Comparison of ENCODE assay signal across 9 mouse cellular contexts in genomic region chr6:100157288-100157687, GRCm38 (mm10).
DNase-seq lines count a peak whose midpoint lies in the region; ATAC-seq and TF ChIP-seq lines count a peak whose summit lies in the region.
"Had no signal": no experiment of that assay in that cellular context is flagged by ENCODE, and none has a peak within 500 bp of the region (broad histone marks: within the 10 kb centered on the region; RNA-seq: fewer than 3 reads in every experiment).

No protein-coding gene starts in this region.

- H3K36me3 ChIP-seq in intestine, embryonic 16.5 days (ENCODE audit: control insufficient read depth, insufficient read depth, low read length) = no peaks in the 10 kb centered on the region
- H3K36me3 ChIP-seq in intestine, postnatal 0 days (ENCODE audit: control insufficient read depth, insufficient read depth) = no peaks in the 10 kb centered on the region
- H3K36me3 ChIP-seq: limb, embryonic 13.5 days had no signal

- no peak for TF ChIP-seq CTCF in intestine, postnatal 0 days (IDR thresholded peaks at IDR 0.05; ENCODE audit: low read depth)

- no peaks in the 10 kb centered on the region for H3K27me3 ChIP-seq in intestine, embryonic 16.5 days (replicated peaks; ENCODE audit: control insufficient read depth, insufficient read depth, low read length)
- H3K27me3 ChIP-seq in intestine, postnatal 0 days (replicated peaks; ENCODE audit: control insufficient read depth, insufficient read depth, low read length) = no peaks in the 10 kb centered on the region

- peaks cover 47% of the 10 kb centered on the region for H3K4me1 ChIP-seq in intestine, embryonic 16.5 days (ENCODE audit: control insufficient read depth, insufficient read depth, low read length)
- peaks cover 8% of the 10 kb centered on the region; the same call in 1 of the 2 replicates for H3K4me1 ChIP-seq in intestine, postnatal 0 days (replicated peaks; ENCODE audit: control insufficient read depth, insufficient read depth, low read length)

- ATAC-seq in intestine, embryonic 16.5 days = peak; percentile 15; the same call in 1 of the 2 replicates
- ATAC-seq in intestine, postnatal 0 days = no peak

- no peak overlapping the region for H3K4me2 ChIP-seq in intestine, embryonic 16.5 days (ENCODE audit: low read depth, low read length)
- H3K4me2 ChIP-seq in intestine, postnatal 0 days (replicated peaks; ENCODE audit: low read depth) = no peak overlapping the region
- H3K4me2 ChIP-seq: limb, embryonic 13.5 days had no signal

- no peak overlapping the region for H3K9ac ChIP-seq in intestine, embryonic 16.5 days (ENCODE audit: low read depth, low read length)
- no peak overlapping the region for H3K9ac ChIP-seq in intestine, postnatal 0 days (ENCODE audit: low read depth, low read length)
- H3K9ac ChIP-seq: limb, embryonic 13.5 days had no signal

- DNase-seq in 3134 (ENCODE audit: extremely low read depth, insufficient read length, low spot score) = peak; percentile 51
- peak; percentile 35 for DNase-seq in Muller cell, postnatal 12 days (ENCODE audit: inconsistent ontology term)
- DNase-seq in layer of hippocampus, adult 9-11 months = peak; percentile 33
- no peak for DNase-seq in embryo, embryonic 9.5 days (ENCODE audit: extremely low spot score)
- no peak for DNase-seq in thymus, postnatal 0 days (ENCODE audit: low spot score)
- no peak for DNase-seq in embryo, embryonic 11 days

- WGBS in intestine, embryonic 16.5 days = 33% methylated on average over 7 of the region's 7 CpGs
- WGBS in intestine, postnatal 0 days = 49% methylated on average over 7 of the region's 7 CpGs

- no peaks in the 10 kb centered on the region for H3K9me3 ChIP-seq in intestine, embryonic 16.5 days (ENCODE audit: control insufficient read depth, low read length)
- no peaks in the 10 kb centered on the region for H3K9me3 ChIP-seq in intestine, postnatal 0 days (ENCODE audit: control insufficient read depth)
- H3K9me3 ChIP-seq: limb, embryonic 13.5 days had no signal

- no peak overlapping the region for H3K4me3 ChIP-seq in intestine, embryonic 16.5 days (ENCODE audit: low read length)
- no peak overlapping the region for H3K4me3 ChIP-seq in intestine, postnatal 0 days (ENCODE audit: low read depth, low read length)
- H3K4me3 ChIP-seq: limb, embryonic 13.5 days had no signal

- H3K27ac ChIP-seq in intestine, embryonic 16.5 days (ENCODE audit: low read length) = no peak overlapping the region
- H3K27ac ChIP-seq in intestine, postnatal 0 days (ENCODE audit: low read depth, low read length) = no peak overlapping the region
- H3K27ac ChIP-seq: limb, embryonic 13.5 days had no signal

Comparison
In these comparisons a context has a peak if more than half of its experiments do, and no peak if none do; other contexts are left out.
1. DNase-seq: peak in 3134 (single experiment), Muller cell, postnatal 12 days (single experiment) and layer of hippocampus, adult 9-11 months (single experiment); none in embryo, embryonic 9.5 days (single experiment), thymus, postnatal 0 days (single experiment) and embryo, embryonic 11 days (single experiment).